Mouse (Mus musculus) embryo, embryonic 11.5 days (tissue): ENCODE results near the gene Cped1.

Experiments used
- DNase-seq: peaks from one replicate; pipeline ENCODE4 v3.0.0-alpha.2; 2012; ENCODE audit warnings: low read depth, low spot score

Cped1 gene

GRCm38 (mm10) chr6:22292056-22292455 lies 306.3 kb downstream of the Cped1 start:
- no peak for DNase-seq

GRCm38 (mm10) chr6:22293922-22294321 lies 308.2 kb downstream of the Cped1 start:
- no peak for DNase-seq

GRCm38 (mm10) chr6:22297028-22297427 lies 311.3 kb downstream of the Cped1 start:
- DNase-seq, result no peak

GRCm38 (mm10) chr6:22298059-22298458 lies 312.3 kb downstream of the Cped1 start:
- DNase-seq, result no peak
